Mouse (Mus musculus) testis, postnatal 10 days (tissue): ENCODE data around the gene Qrfpr.

ENCODE experiments used
- DNase-seq: peaks from one replicate; pipeline ENCODE4 v3.0.0; 2021; ENCODE audit warnings: low spot score

Gene Qrfpr

GRCm38 (mm10) chr3:36221743-36222682 lies at the start of gene Qrfpr:
TSS of gene Qrfpr (minus strand) at chr3:36222313.
- DNase-seq = no peak

GRCm38 (mm10) chr3:36263873-36264272 lies 41.8 kb upstream of the Qrfpr start:
- DNase-seq = no peak

GRCm38 (mm10) chr3:36263265-36263664 lies 41.2 kb upstream of the Qrfpr start:
- no peak for DNase-seq

- DNase-seq = no peak
These were observed 28.5 kb upstream of the Qrfpr start for GRCm38 (mm10) chr3:36250585-36250984.

GRCm38 (mm10) chr3:36248446-36248845 lies 26.3 kb upstream of the Qrfpr start:
- no peak for DNase-seq

GRCm38 (mm10) chr3:36229941-36230340 lies 7.8 kb upstream of the Qrfpr start:
- DNase-seq = no peak

- DNase-seq = no peak
These were observed 5.1 kb upstream of the Qrfpr start for GRCm38 (mm10) chr3:36227246-36227645.

GRCm38 (mm10) chr3:36223361-36223760 lies 1.2 kb upstream of the Qrfpr start:
- no peak for DNase-seq

GRCm38 (mm10) chr3:36212758-36213157 lies 9.4 kb downstream of the Qrfpr start:
- DNase-seq = no peak

- no peak for DNase-seq
These were observed 11.2 kb downstream of the Qrfpr start for GRCm38 (mm10) chr3:36210939-36211338.

GRCm38 (mm10) chr3:36209776-36210555 lies 12.1 kb downstream of the Qrfpr start:
- DNase-seq = peak; percentile 50

GRCm38 (mm10) chr3:36207520-36208264 lies 14.4 kb downstream of the Qrfpr start:
- no peak for DNase-seq

GRCm38 (mm10) chr3:36202932-36203331 lies 19.2 kb downstream of the Qrfpr start:
- no peak for DNase-seq

GRCm38 (mm10) chr3:36201098-36201497 lies 21.0 kb downstream of the Qrfpr start:
- no peak for DNase-seq

GRCm38 (mm10) chr3:36189243-36189642 lies 32.9 kb downstream of the Qrfpr start:
- DNase-seq = no peak

- no peak for DNase-seq
These were observed 35.6 kb downstream of the Qrfpr start for GRCm38 (mm10) chr3:36186510-36186909.

GRCm38 (mm10) chr3:36181519-36181918 lies 40.6 kb downstream of the Qrfpr start:
- DNase-seq = peak; percentile 75

- DNase-seq = no peak
These were observed 48.4 kb downstream of the Qrfpr start for GRCm38 (mm10) chr3:36173761-36174160.

- no peak for DNase-seq
These were observed 50.8 kb downstream of the Qrfpr start for GRCm38 (mm10) chr3:36171348-36171747.

- DNase-seq = no peak
These were observed 51.4 kb downstream of the Qrfpr start for GRCm38 (mm10) chr3:36170670-36171210.

- no peak for DNase-seq
These were observed 66.8 kb downstream of the Qrfpr start for GRCm38 (mm10) chr3:36155268-36155667.
